Mouse (Mus musculus): ENCODE data around the gene Selenbp1. TPM values are rescaled to one million over a fixed set of nuclear protein-coding genes. Genes with fewer than 3 reads are reported as not detected.
"Not testable (repeated sequence)": the region's sequence is repeated elsewhere in the genome, so short reads cannot be mapped to it uniquely, and the experiment has no call there.

Selenbp1 gene
- 89.6 and 103 TPM in 2 replicates for polyA plus RNA-seq (2015; fragmentation: Nextera tagmentation; extraction: Ambion mirVana)

DNA sequence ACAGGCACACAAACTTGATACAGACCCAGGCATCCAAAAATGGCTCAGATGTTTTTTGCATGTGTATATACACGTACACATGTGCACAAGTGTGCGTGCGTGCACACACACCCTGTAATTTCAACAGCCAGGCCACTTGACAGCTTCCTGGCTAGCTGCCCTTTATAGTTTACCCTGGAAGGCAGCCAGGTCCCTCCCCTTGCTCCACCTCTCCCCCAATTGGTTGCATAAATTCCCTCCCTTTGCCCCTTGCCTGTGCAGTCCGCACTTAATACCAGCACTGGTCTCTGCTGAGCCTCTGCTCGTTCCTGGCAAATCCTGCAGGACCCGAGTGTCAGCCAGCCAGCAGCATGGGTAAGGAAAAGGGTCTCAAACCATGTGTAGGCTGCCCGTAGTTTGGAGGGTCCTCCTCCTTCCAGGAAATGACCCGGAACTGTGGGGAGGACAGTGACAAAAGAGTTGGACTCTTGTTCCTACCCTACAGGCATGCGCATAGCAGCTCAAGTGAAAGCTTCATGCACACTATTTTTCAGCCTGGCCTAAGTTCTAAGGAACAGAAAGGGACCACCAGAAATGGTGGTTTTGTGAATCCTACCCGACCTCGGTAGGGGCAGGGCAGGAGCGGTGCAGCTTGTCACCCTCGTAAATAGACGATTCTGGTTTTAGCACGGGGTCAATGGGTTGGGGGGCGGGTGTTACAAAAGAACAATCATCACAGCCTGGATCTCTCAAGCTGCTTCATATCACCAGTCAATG, at the start of gene Selenbp1:
Gene Selenbp1 (plus strand): TSS at position 248 of the 756 bp plus-strand sequence.
- Histone ChIP-seq H3K27ac (peak within 1 kb of the TSS; percentile 96), H3K4me1 (replicated peaks) (peaks cover 8% of the 10 kb centered on the region), H3K4me3 (peak within 1 kb of the TSS; percentile 54), H3K9me3 (replicated peaks) (no peaks in the 10 kb centered on the region), H3K27me3 (no peaks in the 10 kb centered on the region), H3K9ac (peak within 1 kb of the TSS; percentile 65), H3K36me3 (no peaks in the 10 kb centered on the region), H3K4me2 (peak within 1 kb of the TSS; percentile 66)
- 7% methylated on average over 16 of the region's 16 CpGs for WGBS
- peak; percentile 83 for ATAC-seq (replicated peaks; ENCODE audit: insufficient number of reproducible peaks, insufficient read depth, low FRiP score, low read depth)

DNA sequence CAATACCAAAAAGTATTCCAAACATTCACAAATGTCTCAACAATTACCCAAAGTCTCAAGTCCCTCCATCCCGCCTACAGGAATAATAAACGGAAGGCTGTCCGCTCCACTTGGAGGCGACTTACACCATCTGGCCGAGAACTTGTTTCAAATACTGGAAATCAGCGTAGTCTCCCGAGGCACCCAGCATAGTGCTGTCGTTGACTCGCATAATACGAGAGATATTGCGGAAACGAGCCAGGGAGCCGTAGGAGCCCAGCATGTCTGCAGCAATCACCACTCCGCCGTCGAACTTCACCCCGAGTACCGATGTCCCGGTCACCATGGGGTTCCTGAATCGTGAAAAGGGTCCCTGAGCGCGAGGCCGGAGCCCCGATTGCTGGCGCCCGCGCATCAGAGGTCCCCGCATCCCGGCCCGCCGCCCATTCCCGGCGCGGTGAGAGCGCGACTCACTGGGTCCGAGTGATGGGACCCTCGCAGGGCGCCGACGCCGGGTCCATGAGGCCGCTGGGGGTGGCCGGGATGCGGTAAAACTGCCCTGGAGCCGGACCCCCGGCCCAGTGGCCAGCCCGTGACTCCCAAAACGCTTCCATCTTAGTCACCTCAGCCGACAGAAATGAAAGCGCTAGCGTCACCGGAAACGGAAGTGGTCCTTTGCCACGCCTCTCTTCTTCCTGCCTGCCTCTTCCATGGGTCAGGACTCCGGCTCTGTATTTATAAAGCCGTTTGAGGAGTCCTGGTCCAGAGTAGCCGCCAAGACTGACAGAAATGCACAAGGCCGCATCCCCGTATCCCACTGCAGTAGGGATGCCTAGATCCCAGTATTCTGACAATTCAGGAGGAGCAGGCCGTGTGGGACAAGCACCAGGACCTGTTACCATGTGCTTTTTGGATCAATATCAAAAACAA, 46.3 kb upstream of the Selenbp1 start, which contains the start of gene Psmb4:
Gene Psmb4 (minus strand): TSS at position 646 of the 909 bp plus-strand sequence.
- Histone ChIP-seq H3K4me3 (peak within 1 kb of the TSS; percentile 83), H3K27me3 (no peaks in the 10 kb centered on the region), H3K9ac (peak within 1 kb of the TSS; percentile 81), H3K36me3 (peaks cover 35% of the 10 kb centered on the region), H3K27ac (peak within 1 kb of the TSS; percentile 61), H3K4me2 (peak within 1 kb of the TSS; percentile 71), H3K4me1 (replicated peaks) (peaks cover 14% of the 10 kb centered on the region), H3K9me3 (replicated peaks) (no peaks in the 10 kb centered on the region)
- ATAC-seq (replicated peaks; ENCODE audit: insufficient number of reproducible peaks, insufficient read depth, low FRiP score, low read depth), result peak; percentile 79
- WGBS, result under 1% methylated on average over 61 of the region's 61 CpGs

DNA sequence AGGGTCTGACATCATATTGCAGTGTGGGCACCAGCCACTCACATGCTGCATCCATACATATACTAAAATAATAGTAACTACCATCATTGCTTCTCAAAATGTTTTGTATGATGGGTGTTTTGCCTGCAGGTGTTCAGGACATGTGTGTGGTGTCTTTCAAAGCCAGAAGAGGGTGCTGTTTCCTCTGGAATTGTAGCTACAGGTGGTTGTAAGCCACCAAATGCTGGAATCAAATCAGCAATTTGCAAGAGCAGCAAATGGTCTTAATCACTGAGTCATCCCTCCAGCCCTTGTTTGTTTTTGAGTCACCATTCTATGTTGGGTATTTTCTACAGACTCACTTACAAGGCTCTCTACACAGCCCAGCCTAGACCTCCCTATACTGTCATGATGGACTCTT, 44.3 kb upstream of the Selenbp1 start:
- Histone ChIP-seq H3K4me1 (replicated peaks) (peaks cover 14% of the 10 kb centered on the region), H3K27ac (no peak overlapping the region), H3K9ac (no peak overlapping the region), H3K4me2 (no peak overlapping the region), H3K9me3 (replicated peaks) (no peaks in the 10 kb centered on the region), H3K4me3 (no peak overlapping the region), H3K36me3 (peaks cover 16% of the 10 kb centered on the region), H3K27me3 (no peaks in the 10 kb centered on the region)
- ATAC-seq (replicated peaks; ENCODE audit: insufficient number of reproducible peaks, insufficient read depth, low FRiP score, low read depth), result no peak

DNA sequence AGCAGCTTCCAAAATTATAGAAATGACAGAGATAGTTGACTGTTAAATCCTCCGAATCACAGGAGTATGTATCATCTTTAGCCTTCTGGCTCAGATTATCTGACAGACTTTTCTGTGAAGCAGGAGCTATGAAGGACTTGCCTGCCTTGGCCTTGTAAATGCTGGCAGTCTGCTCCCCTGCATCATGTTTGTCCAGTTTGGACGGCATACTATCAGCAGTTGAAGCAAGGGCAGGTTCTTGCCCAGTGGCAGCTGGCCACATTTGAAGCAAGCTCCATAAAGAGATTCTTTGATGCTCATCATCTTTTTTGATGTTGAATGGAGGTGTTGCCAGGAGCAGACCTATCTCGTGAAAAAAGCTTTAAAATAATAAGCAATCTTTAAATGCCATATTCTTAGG, 38.8 kb upstream of the Selenbp1 start:
- Histone ChIP-seq H3K27ac (no peak overlapping the region), H3K4me3 (no peak overlapping the region), H3K4me1 (replicated peaks) (no peaks in the 10 kb centered on the region), H3K36me3 (no peaks in the 10 kb centered on the region), H3K27me3 (no peaks in the 10 kb centered on the region), H3K9ac (no peak overlapping the region), H3K9me3 (replicated peaks) (no peaks in the 10 kb centered on the region), H3K4me2 (no peak overlapping the region)
- ATAC-seq (replicated peaks; ENCODE audit: insufficient number of reproducible peaks, insufficient read depth, low FRiP score, low read depth), result no peak
- WGBS, result 54% methylated on average over 3 of the region's 3 CpGs

DNA sequence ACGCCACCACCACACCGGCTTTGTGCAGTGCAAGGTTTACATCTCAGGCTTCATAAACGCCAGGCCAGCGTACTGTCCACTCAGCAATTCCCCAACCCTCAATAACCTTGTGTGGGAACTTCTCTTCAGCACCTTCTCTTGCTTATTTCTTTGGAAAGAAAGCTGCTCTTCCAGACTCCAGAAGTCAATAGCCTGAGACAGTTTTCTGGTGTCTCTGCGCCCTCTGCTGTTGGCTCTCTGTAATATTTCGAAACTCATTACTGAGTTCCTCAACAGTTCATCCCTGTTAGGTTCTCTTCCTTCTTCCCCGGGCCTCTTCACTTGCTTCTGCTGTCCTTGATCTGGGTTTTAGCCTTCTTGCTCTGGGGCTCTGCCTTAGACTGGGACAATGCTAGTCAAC, 30.1 kb upstream of the Selenbp1 start:
- WGBS, result 19% methylated on average over 7 of the region's 7 CpGs
- Histone ChIP-seq H3K9ac (no peak overlapping the region), H3K9me3 (replicated peaks) (no peaks in the 10 kb centered on the region), H3K36me3 (no peaks in the 10 kb centered on the region), H3K4me3 (no peak overlapping the region), H3K4me2 (no peak overlapping the region), H3K27me3 (no peaks in the 10 kb centered on the region), H3K4me1 (replicated peaks) (0 out of 2 replicates have a peak, but pooled peaks cover 4% of the 10 kb centered on the region), H3K27ac (no peak overlapping the region)
- ATAC-seq (replicated peaks; ENCODE audit: insufficient number of reproducible peaks, insufficient read depth, low FRiP score, low read depth), result no peak

DNA sequence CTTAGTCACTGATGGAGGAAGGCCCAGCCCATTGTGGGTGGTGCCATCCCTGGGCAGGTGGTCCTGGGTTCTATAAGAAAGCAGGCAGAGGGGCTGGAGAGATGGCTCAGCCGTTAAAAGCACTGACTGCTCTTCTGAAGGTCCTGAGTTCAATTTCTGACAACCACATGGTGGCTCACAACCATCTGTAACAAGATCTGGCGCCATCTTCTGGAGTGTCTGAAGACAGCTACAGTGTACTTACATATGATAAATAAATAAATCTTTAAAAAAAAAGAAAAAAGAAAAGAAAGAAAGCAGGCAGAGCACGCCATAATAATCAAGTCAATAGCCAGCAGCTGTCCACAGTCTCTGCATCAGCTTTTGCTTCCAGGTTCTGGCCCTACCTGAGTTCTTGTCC, 28.1 kb upstream of the Selenbp1 start:
- H3K27ac ChIP-seq; ATAC-seq (replicated peaks; ENCODE audit: insufficient number of reproducible peaks, insufficient read depth, low FRiP score, low read depth); H3K9me3 ChIP-seq (replicated peaks); H3K27me3 ChIP-seq; H3K4me1 ChIP-seq (replicated peaks); H3K9ac ChIP-seq; H3K4me3 ChIP-seq; H3K4me2 ChIP-seq; H3K36me3 ChIP-seq: not testable (repeated sequence)
- 53% methylated on average over 3 of the region's 3 CpGs for WGBS

DNA sequence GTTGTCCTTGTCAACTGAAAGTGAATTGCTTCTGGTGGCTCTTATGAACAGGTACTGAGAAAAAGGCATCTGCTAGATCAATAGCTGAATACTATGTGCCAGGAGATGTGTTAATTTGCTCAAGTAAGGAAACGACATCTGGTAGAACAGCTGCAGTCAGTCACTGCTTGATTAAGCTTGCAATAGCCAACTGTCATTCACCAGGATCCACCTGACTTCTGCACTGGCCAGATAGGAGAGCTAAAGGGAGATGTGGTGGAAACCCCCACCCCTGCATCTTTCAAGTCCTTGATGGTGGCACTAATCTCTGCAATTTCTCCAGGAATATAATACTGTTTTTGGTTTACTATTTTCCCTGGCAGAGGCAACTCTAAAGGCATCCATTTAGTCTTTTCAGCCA, 26.4 kb upstream of the Selenbp1 start:
- Histone ChIP-seq H3K9ac (no peak overlapping the region), H3K36me3 (no peaks in the 10 kb centered on the region), H3K4me1 (replicated peaks) (0 out of 2 replicates have a peak, but pooled peaks cover 4% of the 10 kb centered on the region), H3K4me2 (no peak overlapping the region), H3K9me3 (replicated peaks) (no peaks in the 10 kb centered on the region), H3K27me3 (no peaks in the 10 kb centered on the region), H3K27ac (no peak overlapping the region), H3K4me3 (no peak overlapping the region)
- no peak for ATAC-seq (replicated peaks; ENCODE audit: insufficient number of reproducible peaks, insufficient read depth, low FRiP score, low read depth)
- 51% methylated on average over 1 of the region's 1 CpGs for WGBS

DNA sequence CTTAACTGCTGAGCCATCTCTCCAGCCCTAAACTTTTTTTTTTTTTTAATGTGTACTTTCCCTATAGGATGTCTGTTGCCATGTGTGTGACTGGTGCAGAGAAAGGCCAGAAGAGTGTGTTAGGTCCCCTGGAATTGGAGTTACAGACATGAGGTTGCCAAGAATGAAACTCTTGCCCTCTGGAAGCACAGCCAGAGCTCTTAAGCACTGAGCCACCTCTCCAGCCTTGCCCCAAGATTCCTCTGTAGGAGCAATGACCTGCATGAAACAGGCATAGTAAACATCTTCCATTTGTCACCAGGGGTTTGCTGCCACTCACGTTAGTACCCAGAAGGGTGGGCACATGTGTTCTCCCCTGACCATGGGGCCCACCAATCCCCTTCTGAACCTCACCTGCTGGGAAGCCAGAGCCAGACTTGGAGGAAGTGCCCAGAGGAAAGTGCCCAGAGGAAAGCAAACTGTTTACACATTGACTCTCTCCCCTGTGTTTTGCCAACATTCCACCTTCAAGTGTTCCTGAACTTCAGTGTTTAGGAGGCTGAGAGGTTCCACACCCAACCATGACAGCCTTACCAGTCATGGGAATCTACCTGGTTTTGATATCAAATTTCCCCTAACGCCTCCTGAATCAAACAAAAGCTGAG, 21.7 kb upstream of the Selenbp1 start:
- ATAC-seq (replicated peaks; ENCODE audit: insufficient number of reproducible peaks, insufficient read depth, low FRiP score, low read depth), result no peak
- Histone ChIP-seq H3K27me3 (no peaks in the 10 kb centered on the region), H3K4me1 (replicated peaks) (no peaks in the 10 kb centered on the region), H3K9ac (no peak overlapping the region), H3K4me3 (no peak overlapping the region), H3K9me3 (replicated peaks) (no peaks in the 10 kb centered on the region), H3K4me2 (no peak overlapping the region), H3K36me3 (no peaks in the 10 kb centered on the region), H3K27ac (no peak overlapping the region)
- WGBS, result 66% methylated on average over 2 of the region's 2 CpGs

DNA sequence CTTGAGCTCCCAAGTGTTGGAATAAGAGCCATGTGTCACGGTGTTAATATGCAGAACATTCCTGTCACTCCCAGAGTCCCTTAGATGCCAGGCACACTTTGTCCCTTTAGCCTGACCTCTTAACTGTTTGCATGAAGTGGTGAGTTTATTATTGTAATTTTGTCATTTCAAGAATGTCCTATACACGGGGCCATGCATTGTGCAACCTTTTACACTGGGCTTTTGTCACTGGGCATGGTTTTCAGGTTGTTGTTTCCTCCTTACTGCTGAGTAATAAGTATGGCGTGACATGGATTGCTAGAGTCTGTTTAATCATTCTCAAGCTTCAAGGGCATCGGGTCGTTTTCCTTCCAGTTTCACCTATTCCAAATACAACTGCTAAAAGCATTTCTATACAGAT, 19.1 kb upstream of the Selenbp1 start:
- Histone ChIP-seq H3K4me2 (no peak overlapping the region), H3K9me3 (replicated peaks) (no peaks in the 10 kb centered on the region), H3K36me3 (no peaks in the 10 kb centered on the region), H3K9ac (no peak overlapping the region), H3K27ac (no peak overlapping the region), H3K4me3 (no peak overlapping the region), H3K4me1 (replicated peaks) (0 out of 2 replicates have a peak, but pooled peaks cover 3% of the 10 kb centered on the region), H3K27me3 (no peaks in the 10 kb centered on the region)
- ATAC-seq (replicated peaks; ENCODE audit: insufficient number of reproducible peaks, insufficient read depth, low FRiP score, low read depth), result no peak
- WGBS, result 55% methylated on average over 5 of the region's 5 CpGs

DNA sequence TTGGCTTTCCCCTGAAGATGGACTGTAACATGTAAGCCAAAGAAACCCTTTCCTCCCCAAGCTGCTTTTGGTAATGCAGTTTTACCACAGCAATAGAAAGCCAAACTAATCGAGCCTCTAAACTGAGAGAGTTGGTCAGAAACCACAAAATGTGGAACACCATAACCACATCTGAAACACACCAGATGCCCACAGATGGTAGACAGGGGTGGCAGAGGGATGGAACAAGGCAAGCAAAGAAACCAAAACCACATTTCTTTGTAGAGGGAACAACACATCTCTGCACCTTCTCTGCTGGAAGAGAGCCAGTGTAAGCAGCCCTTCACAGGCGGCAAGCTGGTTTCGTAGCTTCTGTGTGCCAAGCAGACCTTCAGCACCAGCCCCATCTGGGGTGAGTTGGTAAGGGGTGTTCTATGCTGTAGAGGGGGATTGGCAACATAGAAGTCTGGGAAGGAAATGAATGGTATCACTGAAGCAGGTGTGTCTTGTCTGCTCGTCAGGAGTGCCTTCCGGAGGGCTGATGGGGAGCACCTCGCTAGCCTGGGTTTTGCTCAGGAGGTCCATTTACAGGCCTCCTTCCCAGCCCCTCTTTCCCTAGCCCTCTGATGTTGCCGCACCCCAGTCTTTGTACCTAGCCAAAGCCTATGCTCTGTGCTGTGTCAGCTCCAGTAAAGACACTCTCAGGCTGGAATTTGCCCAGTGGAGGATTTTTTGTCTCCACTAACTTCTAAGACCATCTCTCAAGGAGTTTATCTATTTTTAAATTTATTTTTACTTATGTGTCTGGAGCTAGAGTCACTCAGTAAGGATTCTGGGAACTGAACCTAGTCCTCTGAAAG, 16.7 kb upstream of the Selenbp1 start:
- ATAC-seq (replicated peaks; ENCODE audit: insufficient number of reproducible peaks, insufficient read depth, low FRiP score, low read depth), result no peak
- H3K36me3 ChIP-seq, result no peaks in the 10 kb centered on the region
- H3K27ac ChIP-seq, result no peak overlapping the region
- no peak overlapping the region for H3K9ac ChIP-seq
- 72% methylated on average over 7 of the region's 7 CpGs for WGBS
- no peak overlapping the region for H3K4me3 ChIP-seq
- no peaks in the 10 kb centered on the region for H3K9me3 ChIP-seq (replicated peaks)
- H3K4me2 ChIP-seq, result no peak overlapping the region
- 0 out of 2 replicates have a peak, but pooled peaks cover 3% of the 10 kb centered on the region for H3K4me1 ChIP-seq (replicated peaks)
- no peaks in the 10 kb centered on the region for H3K27me3 ChIP-seq
